Mouse (Mus musculus) midbrain, postnatal 0 days (tissue): ENCODE measurements around the gene Fbxo9. TPM values are rescaled to one million over a fixed set of nuclear protein-coding genes. Genes with fewer than 3 reads are reported as not detected.

ENCODE experiments used
- ATAC-seq: fragments of 200-750 bp; cut with Nextera tagmentation; 2 replicates; pipeline ENCODE4 v1.8.0; 2017; ENCODE audit warnings: moderate number of reproducible peaks, mild to moderate bottlenecking, moderate TSS enrichment, moderate library complexity; ENCODE audit not compliant: low FRiP score
- DNase-seq: peaks from one replicate; pipeline ENCODE4 v3.0.0-alpha.2; 2015; ENCODE audit warnings: low spot score
- H3K27ac ChIP-seq: fragments of 300-500 bp; sonication (generic); 2 replicates; pipeline ENCODE4 v1.5.1; 2014; ENCODE audit warnings: low read depth, mild to moderate bottlenecking, low read length, mixed read lengths
- H3K27me3 ChIP-seq: fragments of 300-500 bp; sonication (generic); 2 replicates; pipeline ENCODE4 v1.6.1; 2014; ENCODE audit warnings: low read length, control low read depth, mixed read lengths; ENCODE audit not compliant: insufficient read depth
- H3K36me3 ChIP-seq: fragments of 300-500 bp; sonication (generic); 2 replicates; pipeline ENCODE4 v1.6.1; 2014; ENCODE audit warnings: low read length, control low read depth, mixed read lengths; ENCODE audit not compliant: insufficient read depth
- H3K4me1 ChIP-seq: fragments of 300-500 bp; sonication (generic); 2 replicates; pipeline ENCODE4 v1.6.1; 2014; ENCODE audit warnings: mild to moderate bottlenecking, control low read depth, antibody characterized with exemption, low read length, mixed read lengths; ENCODE audit not compliant: insufficient read depth
- H3K4me2 ChIP-seq: fragments of 300-500 bp; sonication (generic); 2 replicates; pipeline ENCODE4 v1.6.1; 2014; ENCODE audit warnings: low read depth, mild to moderate bottlenecking, low read length, mixed read lengths; ENCODE audit not compliant: poor library complexity, severe bottlenecking
- H3K4me3 ChIP-seq: fragments of 300-500 bp; sonication (generic); 2 replicates; pipeline ENCODE4 v1.5.1; 2014; ENCODE audit warnings: low read depth, mild to moderate bottlenecking, low read length, moderate library complexity
- H3K9ac ChIP-seq: fragments of 300-500 bp; sonication (generic); replicated peaks from 2 replicates; pipeline ENCODE4 v1.6.1; 2014; ENCODE audit warnings: mild to moderate bottlenecking, low read length, moderate library complexity, mixed read lengths; ENCODE audit not compliant: poor library complexity, severe bottlenecking
- H3K9me3 ChIP-seq: fragments of 300-500 bp; sonication (generic); 2 replicates; pipeline ENCODE4 v1.6.1; 2016; ENCODE audit warnings: low read length, control low read depth
- CTCF ChIP-seq: IDR thresholded peaks from 2 replicates; pipeline ENCODE4 v1.5.1; 2016; ENCODE audit warnings: antibody characterized with exemption, mild to moderate bottlenecking
- WGBS: fragments of 180-500 bp; shearing (Covaris S2); extraction: QIAGEN DNeasy Blood & Tissue Kit; methylation state at CpG from one replicate; pipeline ENCODE4 v1.1.7; 2014; 5-methylcytosine and 5-hydroxymethylcytosine counted together
- polyA plus RNA-seq: library from polyadenylated mRNA; unstranded; fragments of >200 nt; fragmentation: Nextera tagmentation; extraction: Ambion mirVana; gene quantifications from 2 replicates; pipeline ENCODE4 v1.2.1, GENCODE M21; 2015
- total RNA-seq: library from RNA; depleted of rRNA; stranded (reverse); fragments of >200 nt; gene quantifications from 2 replicates; pipeline ENCODE4 v1.2.3, GENCODE M21; 2014

The Fbxo9 gene
- total and polyA plus RNA-seq, 2 experiments from 2014 or later: 84.8 to 115 TPM

GRCm38 (mm10) chr9:78087751-78088150, 21.1 kb downstream of the Fbxo9 start:
- TF ChIP-seq CTCF: no peak
- WGBS: 82% methylated on average over 9 of the region's 9 CpGs
- no peak overlapping the region for H3K27ac ChIP-seq

GRCm38 (mm10) chr9:78085722-78086287, 23.1 kb downstream of the Fbxo9 start:
- DNase-seq (no peak), ATAC-seq (no peak)
- Histone ChIP-seq H3K27ac (no peak overlapping the region), H3K36me3 (peaks cover 51% of the 10 kb centered on the region), H3K9me3 (no peaks in the 10 kb centered on the region), H3K4me3 (no peak overlapping the region), H3K4me2 (no peak overlapping the region), H3K9ac (no peak overlapping the region), H3K27me3 (no peaks in the 10 kb centered on the region), H3K4me1 (no peaks in the 10 kb centered on the region)
- 87% methylated on average over 14 of the region's 14 CpGs for WGBS
- no peak for TF ChIP-seq CTCF

More at GRCm38 (mm10) chr9:78087751-78088150, 21.1 kb downstream of the Fbxo9 start:
- H3K9me3 ChIP-seq: no peaks in the 10 kb centered on the region
- ATAC-seq (no peak), DNase-seq (no peak)
- H3K9ac ChIP-seq: no peak overlapping the region
- H3K27me3 ChIP-seq: no peaks in the 10 kb centered on the region
- no peak overlapping the region for H3K4me2 ChIP-seq
- no peak overlapping the region for H3K4me3 ChIP-seq
- H3K36me3 ChIP-seq: peaks cover 47% of the 10 kb centered on the region
- H3K4me1 ChIP-seq: no peaks in the 10 kb centered on the region

GRCm38 (mm10) chr9:78084341-78084740, 24.5 kb downstream of the Fbxo9 start:
- H3K4me3 ChIP-seq: no peak overlapping the region
- TF ChIP-seq CTCF: no peak
- H3K36me3 ChIP-seq: peaks cover 42% of the 10 kb centered on the region
- no peaks in the 10 kb centered on the region for H3K27me3 ChIP-seq
- no peak overlapping the region for H3K4me2 ChIP-seq
- H3K9me3 ChIP-seq: no peaks in the 10 kb centered on the region
- H3K4me1 ChIP-seq: no peaks in the 10 kb centered on the region
- DNase-seq (no peak), ATAC-seq (no peak)
- WGBS: 93% methylated on average over 4 of the region's 4 CpGs
- no peak overlapping the region for H3K27ac ChIP-seq
- H3K9ac ChIP-seq: no peak overlapping the region

GRCm38 (mm10) chr9:78081835-78082234, 27.0 kb downstream of the Fbxo9 start:
- H3K4me3 ChIP-seq: no peak overlapping the region
- TF ChIP-seq CTCF: no peak
- no peaks in the 10 kb centered on the region for H3K4me1 ChIP-seq
- H3K27ac ChIP-seq: no peak overlapping the region
- H3K27me3 ChIP-seq: no peaks in the 10 kb centered on the region
- 52% methylated on average over 7 of the region's 7 CpGs for WGBS
- no peaks in the 10 kb centered on the region for H3K9me3 ChIP-seq
- H3K4me2 ChIP-seq: no peak overlapping the region
- H3K9ac ChIP-seq: no peak overlapping the region
- peaks cover 33% of the 10 kb centered on the region for H3K36me3 ChIP-seq
- ATAC-seq (no peak), DNase-seq (no peak)

GRCm38 (mm10) chr9:78078240-78078639, 30.6 kb downstream of the Fbxo9 start:
- no peaks in the 10 kb centered on the region for H3K27me3 ChIP-seq
- WGBS: 28% methylated on average over 2 of the region's 2 CpGs
- no peaks in the 10 kb centered on the region for H3K9me3 ChIP-seq
- ATAC-seq (peak; percentile 60; the same call in 1 of the 2 replicates), DNase-seq (peak; percentile 33)
- peak; percentile 75 for TF ChIP-seq CTCF
- no peaks in the 10 kb centered on the region for H3K4me1 ChIP-seq
- no peak overlapping the region for H3K4me2 ChIP-seq
- H3K9ac ChIP-seq: no peak overlapping the region
- no peak overlapping the region for H3K4me3 ChIP-seq
- peaks cover 6% of the 10 kb centered on the region for H3K36me3 ChIP-seq
- H3K27ac ChIP-seq: no peak overlapping the region

- ATAC-seq: no peak
- 92% methylated on average over 3 of the region's 3 CpGs for WGBS
Measured at GRCm38 (mm10) chr9:78075256-78075655, 33.6 kb downstream of the Fbxo9 start.

More at GRCm38 (mm10) chr9:78075256-78075655, 33.6 kb downstream of the Fbxo9 start:
- Histone ChIP-seq H3K4me3 (no peak overlapping the region), H3K36me3 (no peaks in the 10 kb centered on the region), H3K4me2 (no peak overlapping the region), H3K27me3 (no peaks in the 10 kb centered on the region), H3K4me1 (no peaks in the 10 kb centered on the region), H3K9ac (no peak overlapping the region), H3K27ac (no peak overlapping the region), H3K9me3 (no peaks in the 10 kb centered on the region)
- no peak for DNase-seq
- TF ChIP-seq CTCF: no peak
